Mouse (Mus musculus): ENCODE results near the gene Nop14.
"Not testable (repeated sequence)": the region's sequence is repeated elsewhere in the genome, so short reads cannot be mapped to it uniquely, and the experiment has no call there.

Gene Nop14

DNA sequence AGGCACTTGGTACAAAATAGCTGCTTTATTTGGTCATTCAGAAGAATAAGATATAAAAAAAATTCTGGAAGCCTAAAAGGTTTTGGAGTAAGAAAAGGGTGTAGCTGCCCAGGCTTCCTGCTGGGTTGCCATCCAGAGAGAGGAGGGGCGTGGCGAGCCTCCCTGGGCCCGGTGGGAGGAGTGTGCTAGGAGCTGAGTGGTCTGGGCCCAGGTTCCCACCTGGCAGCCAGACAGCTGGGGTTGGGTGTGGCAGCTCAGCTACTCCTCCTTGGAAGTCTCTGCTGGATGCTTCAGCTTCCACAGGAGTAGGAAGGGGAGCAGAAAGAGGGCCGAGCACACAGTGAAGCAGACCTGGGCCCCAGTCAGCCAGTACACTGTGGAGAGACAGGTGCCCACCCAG is 26.3 kb downstream of the Nop14 start:
- in situ Hi-C loops (cut with MboI; ENCODE audit: low sequenced_read_pairs): loop anchor here (10.0 kb wide), 1 partner anchor 109 kb away; the partner anchor contains the start of gene Sh3bp2

DNA sequence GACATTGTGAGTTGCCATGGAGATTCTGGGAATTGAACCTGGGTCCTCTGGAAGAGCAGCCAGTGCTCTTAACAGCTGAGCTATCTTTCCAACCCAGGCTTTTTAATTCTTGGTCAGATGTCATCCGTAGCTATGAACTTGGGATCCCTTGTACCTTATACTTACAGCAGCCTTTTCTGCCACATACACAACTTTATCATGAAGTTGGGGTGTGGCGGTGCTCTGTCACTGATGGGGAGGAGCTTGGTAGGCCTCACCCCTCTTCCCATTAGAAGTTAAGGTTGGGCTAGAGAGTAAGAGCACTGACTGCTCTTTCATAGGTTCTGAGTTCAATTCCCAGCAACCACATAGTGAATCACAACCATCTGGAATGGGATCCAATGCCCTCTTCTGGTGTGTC is 27.0 kb downstream of the Nop14 start:
- in situ Hi-C loops (cut with MboI; ENCODE audit: low sequenced_read_pairs): loop anchor here (10.0 kb wide), 1 partner anchor 108 kb away; the partner anchor contains the start of gene Sh3bp2

- in situ Hi-C loops (cut with MboI; ENCODE audit: low sequenced_read_pairs): no loop called here
These were observed 50.0 kb downstream of the Nop14 start for GRCm38 (mm10) chr5:34609966-34610365.

GRCm38 (mm10) chr5:34608226-34608625 is 51.7 kb downstream of the Nop14 start:
- in situ Hi-C loops (cut with MboI; ENCODE audit: low sequenced_read_pairs): no loop called here

DNA sequence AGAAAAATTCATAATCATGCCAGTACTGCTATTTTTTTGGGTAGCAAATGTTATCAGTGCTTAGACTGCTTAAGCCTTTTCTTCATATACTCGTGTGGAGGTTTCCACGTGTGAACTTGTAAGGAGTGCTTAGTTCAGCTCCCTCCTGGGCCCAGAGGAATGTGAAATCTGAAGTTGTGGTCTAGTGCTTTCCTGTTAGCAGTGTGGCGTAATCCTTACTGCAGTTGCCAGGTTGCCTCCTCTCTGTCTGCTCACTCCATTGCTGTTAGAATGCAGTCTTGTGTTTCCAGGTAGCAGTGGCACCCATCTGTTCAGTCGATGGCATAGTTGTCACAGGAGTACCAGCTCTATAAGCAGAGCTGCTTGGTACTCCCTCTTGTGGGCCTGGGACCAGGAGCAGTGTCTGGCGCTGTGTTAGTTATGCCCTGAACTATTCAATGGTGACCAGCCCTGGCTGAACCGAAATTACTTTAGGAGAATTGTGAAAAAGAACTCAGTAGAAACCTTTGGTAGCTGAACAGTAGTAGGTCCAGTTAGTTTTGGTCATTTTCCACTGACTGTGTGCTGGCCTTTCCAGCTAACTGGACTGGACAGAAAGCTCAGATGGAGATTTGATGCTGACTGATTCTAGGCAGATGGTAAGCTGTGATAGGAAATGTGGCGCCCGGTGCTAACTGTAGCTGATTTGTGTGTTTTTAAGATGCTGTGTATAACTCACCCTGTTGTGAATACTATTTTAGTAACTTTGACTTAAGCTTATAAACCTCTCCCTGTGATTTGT is 52.7 kb downstream of the Nop14 start:
- in situ Hi-C loops (cut with MboI; ENCODE audit: low sequenced_read_pairs): no loop called here

DNA sequence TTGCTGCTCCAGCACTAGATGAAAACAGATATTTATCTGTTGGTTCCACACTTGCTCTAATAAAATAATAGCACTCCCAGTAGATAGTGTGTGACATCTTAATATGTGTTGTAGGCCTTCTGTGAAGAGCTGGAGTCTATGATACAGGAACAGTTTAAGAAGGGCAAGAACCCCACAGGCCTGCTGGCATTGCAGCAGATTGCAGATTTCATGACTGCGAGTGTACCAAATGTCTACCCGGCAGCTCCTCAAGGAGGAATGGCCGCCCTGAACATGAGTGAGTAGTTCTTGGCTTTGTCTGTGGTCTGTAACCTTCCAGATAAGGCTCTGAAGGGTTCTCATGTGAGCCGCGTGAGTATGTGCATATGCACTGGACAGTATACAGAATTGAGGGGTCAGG is 55.4 kb downstream of the Nop14 start:
- in situ Hi-C loops (cut with MboI; ENCODE audit: low sequenced_read_pairs): no loop called here

- in situ Hi-C loops (cut with MboI; ENCODE audit: low sequenced_read_pairs): no loop called here
These were observed 66.7 kb downstream of the Nop14 start for GRCm38 (mm10) chr5:34593202-34593727.

GRCm38 (mm10) chr5:34592666-34593065 is 67.3 kb downstream of the Nop14 start:
- in situ Hi-C loops (cut with MboI; ENCODE audit: low sequenced_read_pairs): no loop called here

DNA sequence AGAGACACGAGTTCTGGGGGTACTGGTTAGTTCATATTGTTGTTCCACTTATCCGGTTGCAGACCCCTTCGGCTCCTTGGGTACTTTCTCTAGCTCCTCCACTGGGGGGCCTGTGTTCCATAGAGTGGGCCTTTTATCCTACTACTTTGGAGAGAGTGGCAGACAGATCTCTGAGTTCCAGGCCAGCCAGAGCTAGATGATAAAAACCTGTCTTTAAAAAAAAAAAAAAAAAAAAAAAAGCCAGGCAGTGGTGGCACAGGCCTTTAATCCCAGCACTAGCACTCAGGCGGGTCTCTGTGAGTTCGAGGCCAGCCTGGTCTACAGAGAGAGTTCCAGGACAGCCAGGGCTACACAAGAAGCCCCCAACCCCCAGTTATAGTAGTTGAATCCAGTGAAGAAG is 67.7 kb downstream of the Nop14 start:
- in situ Hi-C loops (cut with MboI; ENCODE audit: low sequenced_read_pairs): not testable (repeated sequence)

DNA sequence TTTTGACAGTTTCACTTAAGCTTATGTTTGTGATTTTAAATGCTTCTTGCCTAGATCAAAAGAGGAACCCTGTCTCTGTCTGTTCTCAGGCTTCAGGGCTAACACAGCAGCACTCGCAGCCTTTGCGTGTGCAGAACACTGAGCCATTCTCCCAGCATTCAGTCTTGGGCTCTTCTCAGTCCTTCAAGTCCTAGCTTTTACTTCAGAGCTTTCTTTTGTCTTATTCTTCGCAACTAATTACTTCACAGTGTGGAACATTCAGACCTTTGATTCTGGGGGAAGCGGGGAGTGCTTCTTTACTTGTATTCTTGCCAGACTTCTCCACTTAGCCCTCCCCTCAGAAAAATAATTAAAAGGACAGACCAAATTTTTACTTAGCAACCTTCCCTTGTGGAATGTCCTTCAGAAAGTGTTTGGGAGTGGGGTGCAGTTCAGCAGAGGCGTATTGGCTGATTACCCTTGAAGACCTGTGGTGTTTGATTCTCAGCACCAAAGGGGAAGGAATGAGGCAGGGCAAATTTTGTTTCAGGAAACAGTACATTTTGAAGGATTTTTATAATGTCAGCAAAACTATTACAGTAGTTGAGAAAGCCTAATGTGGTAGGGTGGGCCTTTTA is 68.5 kb downstream of the Nop14 start:
- in situ Hi-C loops (cut with MboI; ENCODE audit: low sequenced_read_pairs): no loop called here

DNA sequence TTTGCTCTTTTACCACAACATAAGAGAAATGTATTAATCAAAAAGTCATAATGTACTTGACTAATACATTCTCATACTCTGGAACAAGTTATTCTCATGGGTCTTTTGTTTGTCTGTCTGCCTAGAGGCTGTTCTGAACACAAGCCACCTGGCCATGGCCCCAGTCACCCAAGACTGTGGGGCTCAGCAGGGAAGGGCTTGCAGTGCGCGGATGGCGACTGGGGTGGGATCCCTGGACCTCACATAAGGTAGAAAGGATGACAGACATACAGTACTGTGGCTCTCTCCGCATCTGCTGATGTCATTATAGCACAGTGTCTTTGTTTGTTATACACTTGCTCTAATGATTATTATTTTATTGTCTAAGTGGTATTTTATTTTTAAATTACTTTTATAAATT is 69.2 kb downstream of the Nop14 start:
- in situ Hi-C loops (cut with MboI; ENCODE audit: low sequenced_read_pairs): no loop called here

DNA sequence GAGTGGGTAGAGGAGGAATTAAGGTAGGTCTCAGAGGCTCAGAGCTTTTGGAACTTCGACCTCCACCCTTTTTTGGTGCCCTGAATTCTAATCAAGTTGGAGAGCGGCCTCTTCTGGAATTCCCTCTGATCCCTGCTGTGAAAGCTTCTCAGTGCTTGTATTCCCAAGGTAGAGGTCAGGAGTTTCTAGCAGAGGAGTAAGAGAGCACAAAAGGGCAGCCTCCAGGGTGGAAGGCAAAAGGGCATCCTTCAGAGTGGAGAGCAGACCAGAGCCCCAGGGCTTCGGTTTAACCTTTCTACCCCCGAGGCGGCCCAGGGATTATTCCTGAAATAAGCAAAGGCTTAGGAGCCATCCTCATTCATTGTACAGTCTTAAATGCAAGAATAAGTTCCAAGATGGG is 69.9 kb downstream of the Nop14 start:
- in situ Hi-C loops (cut with MboI; ENCODE audit: low sequenced_read_pairs): no loop called here
